Mouse (Mus musculus) activated CD4-positive, CD25-positive, alpha-beta regulatory T cell (primary cell): ENCODE results near the gene Ces3b. TPM values are rescaled to one million over a fixed set of nuclear protein-coding genes. Genes with fewer than 3 reads are reported as not detected.

Experiments used
- polyA plus RNA-seq, 2 experiments: library from polyadenylated mRNA; unstranded; fragments of 100-300 nt; shearing (Covaris generic); gene quantifications; one replicate each; pipeline ENCODE4 v1.2.1; 2017

Gene Ces3b
- under 1 TPM in 1 of 2 experiments, not detected in 1; 0.10 TPM for polyA plus RNA-seq

GRCm38 (mm10) chr8:105083449-105084050 is at the start of gene Ces3b:
TSS of gene Ces3b (plus strand) at chr8:105083753.

GRCm38 (mm10) chr8:105048371-105048854 is 35.1 kb upstream of the Ces3b start, which contains the start of gene Ces3a:
TSS of gene Ces3a (plus strand) at chr8:105048601.

GRCm38 (mm10) chr8:105131509-105131908 is 48.0 kb downstream of the Ces3b start, which contains the start of gene Ces4a:
TSS of gene Ces4a (plus strand) at chr8:105131800.

Other genes with a start within 250 kb of the Ces3b start
- 1 to 10 TPM; 3.9 to 8.2 TPM for gene Ces2c, start 236.7 kb upstream of the Ces3b start, polyA plus RNA-seq
- gene Ces2e, start 157.5 kb upstream of the Ces3b start, polyA plus RNA-seq, result not detected
- under 1 TPM; 0.09 to 0.10 TPM for gene Ces2f, start 136.4 kb upstream of the Ces3b start, polyA plus RNA-seq
- gene Ces2g, start 122.0 kb upstream of the Ces3b start, polyA plus RNA-seq, result 1 to 10 TPM in 1 of 2 experiments, not detected in 1; 1.4 TPM
- not detected for gene Ces2h, start 82.9 kb upstream of the Ces3b start, polyA plus RNA-seq
- not detected for gene Ces3a, start 35.2 kb upstream of the Ces3b start, polyA plus RNA-seq
- gene Ces4a, start 48.0 kb downstream of the Ces3b start, polyA plus RNA-seq, result under 1 TPM in 1 of 2 experiments, not detected in 1; 0.07 TPM
- 100 to 1,000 TPM; 115 to 135 TPM for gene Cbfb, start 86.9 kb downstream of the Ces3b start, polyA plus RNA-seq
- 10 to 100 TPM; 22.1 to 29.3 TPM for gene D230025D16Rik, start 141.4 kb downstream of the Ces3b start, polyA plus RNA-seq
- gene B3gnt9, start 171.4 kb downstream of the Ces3b start, polyA plus RNA-seq, result 1 to 10 TPM; 1.2 to 2.0 TPM
- 10 to 100 TPM; 58.0 to 82.4 TPM for gene Tradd, start 180.9 kb downstream of the Ces3b start, polyA plus RNA-seq
- gene Fbxl8, start 180.9 kb downstream of the Ces3b start, polyA plus RNA-seq, result 10 to 100 TPM; 16.9 to 24.8 TPM
- gene Hsf4, start 186.0 kb downstream of the Ces3b start, polyA plus RNA-seq, result under 1 TPM; 0.92 to 0.93 TPM
- gene Nol3, start 192.4 kb downstream of the Ces3b start, polyA plus RNA-seq, result not detected
- 1 to 10 TPM in 1 of 2 experiments, under 1 TPM in 1; 0.60 to 2.2 TPM for gene 4931428F04Rik, start 206.1 kb downstream of the Ces3b start, polyA plus RNA-seq
- 1 to 10 TPM; 1.0 to 1.3 TPM for gene Exoc3l, start 212.3 kb downstream of the Ces3b start, polyA plus RNA-seq
- 100 to 1,000 TPM; 156 to 166 TPM for gene E2f4, start 213.9 kb downstream of the Ces3b start, polyA plus RNA-seq
- gene Elmo3, start 221.8 kb downstream of the Ces3b start, polyA plus RNA-seq, result 10 to 100 TPM in 1 of 2 experiments, 1 to 10 TPM in 1; 4.4 to 10.1 TPM
- 1 to 10 TPM; 3.3 TPM for gene Lrrc29, start 242.5 kb downstream of the Ces3b start, polyA plus RNA-seq
- gene Tmem208, start 242.6 kb downstream of the Ces3b start, polyA plus RNA-seq, result 100 to 1,000 TPM; 127 to 128 TPM